Mouse (Mus musculus) kidney, embryonic 15.5 days (tissue): ENCODE results near the gene Ncoa1. TPM values are rescaled to one million over a fixed set of nuclear protein-coding genes. Genes with fewer than 3 reads are reported as not detected.

Experiments
- ATAC-seq: fragments of 200-750 bp; cut with Nextera tagmentation; replicated peaks from 2 replicates; pipeline ENCODE4 v1.8.0; 2017; ENCODE audit warnings: moderate TSS enrichment; ENCODE audit not compliant: low FRiP score
- H3K27ac ChIP-seq: fragments of 300-500 bp; sonication (generic); 2 replicates; pipeline ENCODE4 v1.5.1; 2015; ENCODE audit warnings: mild to moderate bottlenecking, inconsistent platforms
- H3K27me3 ChIP-seq: fragments of 300-500 bp; sonication (generic); 2 replicates; pipeline ENCODE4 v1.6.1; 2015; ENCODE audit warnings: inconsistent platforms
- H3K36me3 ChIP-seq: fragments of 300-500 bp; sonication (generic); 2 replicates; pipeline ENCODE4 v1.6.1; 2015; ENCODE audit warnings: inconsistent platforms
- H3K4me1 ChIP-seq: fragments of 300-500 bp; sonication (generic); 2 replicates; pipeline ENCODE4 v1.6.1; 2015; ENCODE audit warnings: inconsistent platforms
- H3K4me2 ChIP-seq: fragments of 300-500 bp; sonication (generic); 2 replicates; pipeline ENCODE4 v1.6.1; 2015; ENCODE audit warnings: moderate library complexity, mild to moderate bottlenecking, inconsistent platforms
- H3K4me3 ChIP-seq: fragments of 300-500 bp; sonication (generic); replicated peaks from 2 replicates; pipeline ENCODE4 v1.5.1; 2015; ENCODE audit warnings: mild to moderate bottlenecking, inconsistent platforms
- H3K9ac ChIP-seq: fragments of 300-500 bp; sonication (generic); 2 replicates; pipeline ENCODE4 v1.6.1; 2015; ENCODE audit warnings: mild to moderate bottlenecking, inconsistent platforms
- H3K9me3 ChIP-seq: fragments of 300-500 bp; sonication (generic); replicated peaks from 2 replicates; pipeline ENCODE4 v1.6.1; 2016; ENCODE audit warnings: inconsistent platforms
- WGBS: fragments of 180-500 bp; shearing (Covaris S2); methylation state at CpG from one replicate; pipeline ENCODE4 v1.1.7; 2015; ENCODE audit warnings: mixed read lengths; 5-methylcytosine and 5-hydroxymethylcytosine counted together
- polyA plus RNA-seq: library from polyadenylated mRNA; unstranded; fragments of >200 nt; fragmentation: Nextera tagmentation; extraction: Ambion mirVana; gene quantifications from 2 replicates; pipeline ENCODE4 v1.2.1, GENCODE M21; 2015

The Ncoa1 gene
- polyA plus RNA-seq, 1 experiment from 2014 or later, result 6.9 TPM

DNA sequence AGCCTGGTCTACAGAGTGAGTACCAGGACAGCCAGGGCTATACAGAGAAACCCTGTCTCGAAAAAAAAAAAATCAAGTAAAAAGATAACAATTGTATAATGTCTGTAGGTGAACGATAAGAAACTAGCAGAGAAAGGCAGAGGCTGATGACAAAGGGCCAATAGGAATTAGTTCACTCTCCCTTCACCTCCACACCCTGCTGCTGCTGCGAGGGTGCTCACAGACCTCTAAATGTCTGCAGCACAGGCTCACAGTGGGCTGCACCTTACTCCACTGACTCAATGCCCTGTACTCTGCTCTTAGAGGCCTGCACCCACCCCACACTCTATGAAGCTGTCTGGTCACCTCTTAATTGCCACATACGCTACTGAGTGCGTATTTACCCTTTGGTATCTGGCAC is 45.0 kb downstream of the Ncoa1 start:
- H3K4me3 ChIP-seq, result no peak overlapping the region
- no peak overlapping the region for H3K9ac ChIP-seq
- H3K4me2 ChIP-seq, result no peak overlapping the region
- no peaks in the 10 kb centered on the region for H3K27me3 ChIP-seq
- no peaks in the 10 kb centered on the region for H3K36me3 ChIP-seq
- H3K27ac ChIP-seq, result no peak overlapping the region
- no peaks in the 10 kb centered on the region for H3K4me1 ChIP-seq
- WGBS, result 86% methylated on average over 5 of the region's 5 CpGs
- no peaks in the 10 kb centered on the region for H3K9me3 ChIP-seq
- no peak for ATAC-seq

GRCm38 (mm10) chr12:4430061-4430825 is 46.7 kb downstream of the Ncoa1 start:
- no peaks in the 10 kb centered on the region for H3K4me1 ChIP-seq
- no peaks in the 10 kb centered on the region for H3K27me3 ChIP-seq
- H3K27ac ChIP-seq, result no peak overlapping the region
- no peak overlapping the region for H3K9ac ChIP-seq
- ATAC-seq, result no peak
- 84% methylated on average over 3 of the region's 3 CpGs for WGBS
- H3K9me3 ChIP-seq, result no peaks in the 10 kb centered on the region
- H3K4me3 ChIP-seq, result no peak overlapping the region
- no peak overlapping the region for H3K4me2 ChIP-seq
- H3K36me3 ChIP-seq, result no peaks in the 10 kb centered on the region

- Histone ChIP-seq H3K27ac (no peak overlapping the region), H3K27me3 (no peaks in the 10 kb centered on the region), H3K36me3 (no peaks in the 10 kb centered on the region), H3K4me3 (no peak overlapping the region), H3K4me1 (no peaks in the 10 kb centered on the region), H3K4me2 (no peak overlapping the region), H3K9ac (no peak overlapping the region), H3K9me3 (no peaks in the 10 kb centered on the region)
- 89% methylated on average over 4 of the region's 4 CpGs for WGBS
- no peak for ATAC-seq
These were observed 58.2 kb downstream of the Ncoa1 start for GRCm38 (mm10) chr12:4418824-4419223.

- WGBS, result 81% methylated on average over 3 of the region's 3 CpGs
- ATAC-seq, result no peak
These were observed 59.2 kb downstream of the Ncoa1 start for GRCm38 (mm10) chr12:4417626-4418263.

GRCm38 (mm10) chr12:4407085-4407484 is 69.9 kb downstream of the Ncoa1 start:
- ATAC-seq, result no peak
- no peaks in the 10 kb centered on the region for H3K36me3 ChIP-seq
- no peak overlapping the region for H3K4me2 ChIP-seq
- H3K4me1 ChIP-seq, result no peaks in the 10 kb centered on the region
- H3K4me3 ChIP-seq, result no peak overlapping the region
- H3K27ac ChIP-seq, result no peak overlapping the region
- WGBS, result 50% methylated on average over 2 of the region's 2 CpGs
- no peak overlapping the region for H3K9ac ChIP-seq
- no peaks in the 10 kb centered on the region for H3K27me3 ChIP-seq
- H3K9me3 ChIP-seq, result no peaks in the 10 kb centered on the region

More at GRCm38 (mm10) chr12:4417626-4418263, 59.2 kb downstream of the Ncoa1 start:
- no peak overlapping the region for H3K4me2 ChIP-seq
- no peak overlapping the region for H3K4me3 ChIP-seq
- no peaks in the 10 kb centered on the region for H3K27me3 ChIP-seq
- H3K27ac ChIP-seq, result no peak overlapping the region
- H3K9me3 ChIP-seq, result no peaks in the 10 kb centered on the region
- no peaks in the 10 kb centered on the region for H3K4me1 ChIP-seq
- H3K36me3 ChIP-seq, result no peaks in the 10 kb centered on the region
- no peak overlapping the region for H3K9ac ChIP-seq

- WGBS, result 78% methylated on average over 3 of the region's 3 CpGs
- Histone ChIP-seq H3K4me2 (no peak overlapping the region), H3K36me3 (no peaks in the 10 kb centered on the region), H3K9ac (no peak overlapping the region), H3K27me3 (no peaks in the 10 kb centered on the region), H3K4me3 (no peak overlapping the region), H3K9me3 (no peaks in the 10 kb centered on the region), H3K27ac (no peak overlapping the region), H3K4me1 (no peaks in the 10 kb centered on the region)
- no peak for ATAC-seq
These were observed 70.8 kb downstream of the Ncoa1 start for GRCm38 (mm10) chr12:4406155-4406554.

- 76% methylated on average over 4 of the region's 4 CpGs for WGBS
- no peak overlapping the region for H3K9ac ChIP-seq
- H3K36me3 ChIP-seq, result no peaks in the 10 kb centered on the region
- ATAC-seq, result no peak
- no peak overlapping the region for H3K4me2 ChIP-seq
- H3K4me1 ChIP-seq, result no peaks in the 10 kb centered on the region
- no peaks in the 10 kb centered on the region for H3K9me3 ChIP-seq
- H3K27me3 ChIP-seq, result no peaks in the 10 kb centered on the region
- H3K27ac ChIP-seq, result no peak overlapping the region
- no peak overlapping the region for H3K4me3 ChIP-seq
These were observed 73.8 kb downstream of the Ncoa1 start for GRCm38 (mm10) chr12:4403206-4403605.

DNA sequence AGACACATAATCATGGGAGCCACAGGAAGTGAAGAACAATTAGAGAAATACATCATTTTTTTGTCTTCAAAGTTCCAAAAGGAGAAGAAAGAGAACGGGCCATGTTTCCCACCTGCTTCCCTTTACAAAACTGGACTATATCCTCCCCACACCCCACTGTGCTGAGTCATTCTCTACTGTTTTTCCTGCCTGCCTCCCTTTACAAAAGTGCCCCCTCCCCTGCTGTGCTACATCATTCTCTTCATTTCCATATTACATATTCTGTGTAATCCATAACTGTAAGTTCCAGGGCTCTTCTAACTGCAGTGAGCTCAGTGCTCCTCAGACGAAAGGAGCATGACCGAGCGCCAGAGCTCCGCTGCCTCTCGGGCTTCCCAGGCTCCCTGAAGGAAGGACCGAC is 80.8 kb downstream of the Ncoa1 start:
- Histone ChIP-seq H3K4me1 (no peaks in the 10 kb centered on the region), H3K9me3 (no peaks in the 10 kb centered on the region), H3K4me3 (no peak overlapping the region), H3K9ac (no peak overlapping the region), H3K36me3 (no peaks in the 10 kb centered on the region), H3K4me2 (no peak overlapping the region), H3K27me3 (no peaks in the 10 kb centered on the region), H3K27ac (no peak overlapping the region)
- no peak for ATAC-seq
- WGBS, result 87% methylated on average over 7 of the region's 7 CpGs

DNA sequence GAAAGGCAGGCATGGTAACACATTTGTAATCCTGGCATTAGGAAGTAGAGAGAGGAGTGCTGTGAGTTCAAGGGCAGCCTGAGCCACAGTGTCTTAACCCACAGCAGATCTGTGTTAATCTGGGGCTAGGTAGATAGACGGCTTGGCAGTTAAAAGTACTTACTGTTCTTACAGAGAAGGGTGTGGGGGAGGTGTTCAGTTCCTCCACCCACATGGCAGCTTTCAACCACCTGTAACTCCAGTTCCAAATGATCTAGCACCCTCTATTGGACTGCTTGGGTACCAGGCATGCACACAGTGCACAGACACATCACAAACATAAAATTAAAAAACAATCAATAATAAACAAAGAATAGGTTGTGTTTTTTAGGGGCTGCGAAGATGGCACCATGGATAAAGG is 84.4 kb downstream of the Ncoa1 start:
- Histone ChIP-seq H3K4me1 (no peaks in the 10 kb centered on the region), H3K4me3 (no peak overlapping the region), H3K9me3 (no peaks in the 10 kb centered on the region), H3K27ac (no peak overlapping the region), H3K27me3 (no peaks in the 10 kb centered on the region), H3K4me2 (no peak overlapping the region), H3K36me3 (no peaks in the 10 kb centered on the region), H3K9ac (no peak overlapping the region)
- WGBS, result 71% methylated on average over 2 of the region's 2 CpGs
- ATAC-seq, result no peak

GRCm38 (mm10) chr12:4392074-4392473 is 84.9 kb downstream of the Ncoa1 start:
- no peaks in the 10 kb centered on the region for H3K4me1 ChIP-seq
- H3K4me3 ChIP-seq, result no peak overlapping the region
- H3K4me2 ChIP-seq, result no peak overlapping the region
- H3K27me3 ChIP-seq, result no peaks in the 10 kb centered on the region
- no peaks in the 10 kb centered on the region for H3K9me3 ChIP-seq
- H3K27ac ChIP-seq, result no peak overlapping the region
- no peak overlapping the region for H3K9ac ChIP-seq
- no peaks in the 10 kb centered on the region for H3K36me3 ChIP-seq
- 72% methylated on average over 3 of the region's 3 CpGs for WGBS
- ATAC-seq, result no peak

DNA sequence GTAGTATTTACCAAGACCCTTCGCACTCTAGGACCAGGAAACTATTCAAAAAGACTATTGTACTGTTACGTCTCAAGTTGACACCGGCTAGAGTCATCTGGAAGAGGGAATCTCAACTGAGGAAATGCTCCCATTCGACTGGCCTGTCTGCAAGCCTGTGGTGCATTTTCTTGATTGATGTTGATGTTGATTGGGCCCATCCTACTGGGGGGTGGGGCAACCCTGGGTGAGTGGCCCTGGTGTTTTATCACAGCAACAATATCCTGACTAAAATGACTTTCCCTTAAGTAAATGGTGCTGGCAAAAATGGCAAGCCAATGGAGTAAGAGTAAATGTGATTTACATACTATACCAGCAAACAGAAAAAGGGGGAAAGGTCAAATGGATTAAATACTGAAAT is 85.7 kb downstream of the Ncoa1 start:
- no peak for ATAC-seq
- no peaks in the 10 kb centered on the region for H3K4me1 ChIP-seq

GRCm38 (mm10) chr12:4390721-4391120 is 86.3 kb downstream of the Ncoa1 start:
- Histone ChIP-seq H3K27me3 (no peaks in the 10 kb centered on the region), H3K4me1 (no peaks in the 10 kb centered on the region), H3K27ac (no peak overlapping the region), H3K9me3 (no peaks in the 10 kb centered on the region), H3K36me3 (no peaks in the 10 kb centered on the region), H3K4me3 (no peak overlapping the region), H3K4me2 (no peak overlapping the region), H3K9ac (no peak overlapping the region)
- 65% methylated on average over 5 of the region's 5 CpGs for WGBS
- no peak for ATAC-seq

More for the DNA sequence above, 85.7 kb downstream of the Ncoa1 start:
- Histone ChIP-seq H3K9me3 (no peaks in the 10 kb centered on the region), H3K27me3 (no peaks in the 10 kb centered on the region), H3K4me3 (no peak overlapping the region), H3K27ac (no peak overlapping the region), H3K36me3 (no peaks in the 10 kb centered on the region), H3K9ac (no peak overlapping the region), H3K4me2 (no peak overlapping the region)
- WGBS, result 53% methylated on average over 4 of the region's 4 CpGs
